Mouse (Mus musculus) midbrain, embryonic 13.5 days (tissue): ENCODE results near the gene Extl1. TPM values are rescaled to one million over a fixed set of nuclear protein-coding genes. Genes with fewer than 3 reads are reported as not detected.

Experiments
- ATAC-seq: fragments of 200-750 bp; cut with Nextera tagmentation; 2 replicates; pipeline ENCODE4 v1.8.0; 2017; ENCODE audit warnings: mild to moderate bottlenecking, moderate TSS enrichment, moderate library complexity
- H3K27ac ChIP-seq: fragments of 300-500 bp; sonication (generic); 2 replicates; pipeline ENCODE4 v1.5.1; 2015; ENCODE audit warnings: inconsistent platforms, mild to moderate bottlenecking, moderate library complexity
- H3K27me3 ChIP-seq: fragments of 300-500 bp; sonication (generic); 2 replicates; pipeline ENCODE4 v1.6.1; 2015; ENCODE audit warnings: mild to moderate bottlenecking, inconsistent platforms
- H3K36me3 ChIP-seq: fragments of 300-500 bp; sonication (generic); 2 replicates; pipeline ENCODE4 v1.6.1; 2015; ENCODE audit warnings: mild to moderate bottlenecking, inconsistent platforms
- H3K4me1 ChIP-seq: fragments of 300-500 bp; sonication (generic); replicated peaks from 2 replicates; pipeline ENCODE4 v1.6.1; 2015; ENCODE audit warnings: inconsistent platforms
- H3K4me2 ChIP-seq: fragments of 300-500 bp; sonication (generic); replicated peaks from 2 replicates; pipeline ENCODE4 v1.6.1; 2015; ENCODE audit warnings: moderate library complexity, mild to moderate bottlenecking, inconsistent platforms
- H3K4me3 ChIP-seq: fragments of 300-500 bp; sonication (generic); replicated peaks from 2 replicates; pipeline ENCODE4 v1.5.1; 2015; ENCODE audit warnings: mild to moderate bottlenecking, inconsistent platforms
- H3K9ac ChIP-seq: fragments of 300-500 bp; sonication (generic); replicated peaks from 2 replicates; pipeline ENCODE4 v1.6.1; 2015; ENCODE audit warnings: mild to moderate bottlenecking, inconsistent platforms
- H3K9me3 ChIP-seq: fragments of 300-500 bp; sonication (generic); 2 replicates; pipeline ENCODE4 v1.6.1; 2016; ENCODE audit warnings: mild to moderate bottlenecking, inconsistent platforms
- WGBS: fragments of 180-500 bp; shearing (Covaris S2); methylation state at CpG from one replicate; pipeline ENCODE4 v1.1.7; 2015; 5-methylcytosine and 5-hydroxymethylcytosine counted together
- polyA plus RNA-seq: library from polyadenylated mRNA; unstranded; fragments of >200 nt; fragmentation: Nextera tagmentation; extraction: Ambion mirVana; gene quantifications from 2 replicates; pipeline ENCODE4 v1.2.1, GENCODE M21; 2015

Extl1 gene
- polyA plus RNA-seq, 1 experiment from 2014 or later, result 0.16 TPM

- ATAC-seq, result no peak
- H3K4me1 ChIP-seq, result 0 out of 2 replicates have a peak, but pooled peaks cover 2% of the 10 kb centered on the region
- H3K4me2 ChIP-seq, result no peak overlapping the region
- no peak overlapping the region for H3K9ac ChIP-seq
- no peaks in the 10 kb centered on the region for H3K36me3 ChIP-seq
- H3K4me3 ChIP-seq, result no peak overlapping the region
- H3K9me3 ChIP-seq, result no peaks in the 10 kb centered on the region
- WGBS, result 85% methylated on average over 8 of the region's 8 CpGs
- no peak overlapping the region for H3K27ac ChIP-seq
- H3K27me3 ChIP-seq, result no peaks in the 10 kb centered on the region
These were observed 4.1 kb downstream of the Extl1 start for GRCm38 (mm10) chr4:134379510-134379909.

GRCm38 (mm10) chr4:134378089-134378615 is 5.5 kb downstream of the Extl1 start:
- Histone ChIP-seq H3K9me3 (no peaks in the 10 kb centered on the region), H3K4me1 (0 out of 2 replicates have a peak, but pooled peaks cover 2% of the 10 kb centered on the region), H3K4me3 (no peak overlapping the region), H3K27ac (no peak overlapping the region), H3K4me2 (no peak overlapping the region), H3K9ac (no peak overlapping the region), H3K27me3 (no peaks in the 10 kb centered on the region), H3K36me3 (no peaks in the 10 kb centered on the region)
- WGBS, result 37% methylated on average over 10 of the region's 10 CpGs
- ATAC-seq, result no peak

GRCm38 (mm10) chr4:134374306-134374705 is 9.3 kb downstream of the Extl1 start:
- H3K4me1 ChIP-seq, result peaks cover 25% of the 10 kb centered on the region
- ATAC-seq, result no peak
- no peak overlapping the region for H3K27ac ChIP-seq
- 55% methylated on average over 1 of the region's 1 CpGs for WGBS
- H3K9me3 ChIP-seq, result no peaks in the 10 kb centered on the region
- H3K27me3 ChIP-seq, result peaks cover 30% of the 10 kb centered on the region
- H3K4me3 ChIP-seq, result no peak overlapping the region
- H3K4me2 ChIP-seq, result no peak overlapping the region
- no peaks in the 10 kb centered on the region for H3K36me3 ChIP-seq
- H3K9ac ChIP-seq, result no peak overlapping the region

GRCm38 (mm10) chr4:134373295-134373694 is 10.4 kb downstream of the Extl1 start:
- 76% methylated on average over 8 of the region's 8 CpGs for WGBS
- ATAC-seq, result no peak
- Histone ChIP-seq H3K9ac (no peak overlapping the region), H3K4me2 (no peak overlapping the region), H3K27me3 (peaks cover 40% of the 10 kb centered on the region), H3K27ac (no peak overlapping the region), H3K36me3 (no peaks in the 10 kb centered on the region), H3K9me3 (no peaks in the 10 kb centered on the region), H3K4me3 (no peak overlapping the region), H3K4me1 (peaks cover 25% of the 10 kb centered on the region)

GRCm38 (mm10) chr4:134372294-134372747 is 11.3 kb downstream of the Extl1 start:
- H3K27ac ChIP-seq, result no peak overlapping the region
- H3K36me3 ChIP-seq, result no peaks in the 10 kb centered on the region
- peak; percentile 89 for ATAC-seq
- WGBS, result under 1% methylated on average over 16 of the region's 16 CpGs
- no peaks in the 10 kb centered on the region for H3K9me3 ChIP-seq
- peak overlapping the region; percentile 96 for H3K4me2 ChIP-seq
- H3K4me3 ChIP-seq, result peak overlapping the region; percentile 53
- H3K9ac ChIP-seq, result peak overlapping the region; percentile 58
- H3K4me1 ChIP-seq, result peaks cover 22% of the 10 kb centered on the region
- H3K27me3 ChIP-seq, result peaks cover 48% of the 10 kb centered on the region

- WGBS, result under 1% methylated on average over 17 of the region's 17 CpGs
- H3K27ac ChIP-seq, result no peak overlapping the region
- no peaks in the 10 kb centered on the region for H3K36me3 ChIP-seq
- peaks cover 48% of the 10 kb centered on the region for H3K27me3 ChIP-seq
- H3K4me1 ChIP-seq, result peaks cover 22% of the 10 kb centered on the region
- H3K9me3 ChIP-seq, result no peaks in the 10 kb centered on the region
- H3K4me3 ChIP-seq, result peak overlapping the region; percentile 53
- peak overlapping the region; percentile 96 for H3K4me2 ChIP-seq
- no peak for ATAC-seq
- H3K9ac ChIP-seq, result 0 out of 2 replicates have a peak overlapping the region, but pooled peaks have one; percentile 33
These were observed 12.3 kb downstream of the Extl1 start for GRCm38 (mm10) chr4:134371316-134371855.

GRCm38 (mm10) chr4:134370649-134371221 is 12.9 kb downstream of the Extl1 start:
- Histone ChIP-seq H3K4me3 (peak overlapping the region; percentile 53), H3K36me3 (no peaks in the 10 kb centered on the region), H3K9me3 (no peaks in the 10 kb centered on the region), H3K4me2 (peak overlapping the region; percentile 96), H3K27me3 (peaks cover 51% of the 10 kb centered on the region), H3K4me1 (peaks cover 22% of the 10 kb centered on the region), H3K9ac (0 out of 2 replicates have a peak overlapping the region, but pooled peaks have one; percentile 33), H3K27ac (no peak overlapping the region)
- 3% methylated on average over 18 of the region's 18 CpGs for WGBS
- ATAC-seq, result no peak

GRCm38 (mm10) chr4:134365280-134365679 is 18.4 kb downstream of the Extl1 start:
- no peak for ATAC-seq
- H3K9me3 ChIP-seq, result no peaks in the 10 kb centered on the region
- 61% methylated on average over 5 of the region's 5 CpGs for WGBS
- no peak overlapping the region for H3K9ac ChIP-seq
- no peak overlapping the region for H3K4me3 ChIP-seq
- peaks cover 30% of the 10 kb centered on the region for H3K27me3 ChIP-seq
- 0 out of 2 replicates have a peak, but pooled peaks cover 2% of the 10 kb centered on the region for H3K4me1 ChIP-seq
- no peaks in the 10 kb centered on the region for H3K36me3 ChIP-seq
- no peak overlapping the region for H3K4me2 ChIP-seq
- H3K27ac ChIP-seq, result no peak overlapping the region

GRCm38 (mm10) chr4:134362586-134362985 is 21.1 kb downstream of the Extl1 start:
- Histone ChIP-seq H3K36me3 (no peaks in the 10 kb centered on the region), H3K27me3 (peaks cover 22% of the 10 kb centered on the region), H3K9ac (no peak overlapping the region), H3K27ac (no peak overlapping the region), H3K9me3 (no peaks in the 10 kb centered on the region), H3K4me1 (peaks cover 6% of the 10 kb centered on the region; the same call in 1 of the 2 replicates), H3K4me3 (no peak overlapping the region), H3K4me2 (no peak overlapping the region)
- ATAC-seq, result no peak
- WGBS, result 28% methylated on average over 9 of the region's 9 CpGs

- Histone ChIP-seq H3K4me3 (no peak overlapping the region), H3K4me2 (no peak overlapping the region), H3K27ac (no peak overlapping the region), H3K27me3 (peaks cover 21% of the 10 kb centered on the region), H3K9ac (no peak overlapping the region), H3K4me1 (peaks cover 10% of the 10 kb centered on the region), H3K9me3 (no peaks in the 10 kb centered on the region), H3K36me3 (no peaks in the 10 kb centered on the region)
- no peak for ATAC-seq
- 73% methylated on average over 9 of the region's 9 CpGs for whole genome bisulfite sequencing
These were observed 21.5 kb downstream of the Extl1 start for GRCm38 (mm10) chr4:134362124-134362523.

- Histone ChIP-seq H3K4me1 (peaks cover 13% of the 10 kb centered on the region), H3K4me2 (no peak overlapping the region), H3K9ac (no peak overlapping the region), H3K27me3 (peaks cover 21% of the 10 kb centered on the region), H3K36me3 (no peaks in the 10 kb centered on the region), H3K27ac (no peak overlapping the region), H3K4me3 (no peak overlapping the region), H3K9me3 (no peaks in the 10 kb centered on the region)
- 38% methylated on average over 5 of the region's 5 CpGs for WGBS
- ATAC-seq, result no peak
These were observed 22.4 kb downstream of the Extl1 start for GRCm38 (mm10) chr4:134361215-134361614.

GRCm38 (mm10) chr4:134359649-134360048 is 24.0 kb downstream of the Extl1 start:
- Histone ChIP-seq H3K4me3 (no peak overlapping the region), H3K27ac (no peak overlapping the region), H3K27me3 (peaks cover 19% of the 10 kb centered on the region), H3K9me3 (no peaks in the 10 kb centered on the region), H3K36me3 (no peaks in the 10 kb centered on the region), H3K4me1 (peaks cover 13% of the 10 kb centered on the region), H3K4me2 (no peak overlapping the region), H3K9ac (no peak overlapping the region)
- WGBS, result 91% methylated on average over 6 of the region's 6 CpGs
- ATAC-seq, result no peak
